ENCODE assay signal across 8 mouse cellular contexts in the genomic region with DNA sequence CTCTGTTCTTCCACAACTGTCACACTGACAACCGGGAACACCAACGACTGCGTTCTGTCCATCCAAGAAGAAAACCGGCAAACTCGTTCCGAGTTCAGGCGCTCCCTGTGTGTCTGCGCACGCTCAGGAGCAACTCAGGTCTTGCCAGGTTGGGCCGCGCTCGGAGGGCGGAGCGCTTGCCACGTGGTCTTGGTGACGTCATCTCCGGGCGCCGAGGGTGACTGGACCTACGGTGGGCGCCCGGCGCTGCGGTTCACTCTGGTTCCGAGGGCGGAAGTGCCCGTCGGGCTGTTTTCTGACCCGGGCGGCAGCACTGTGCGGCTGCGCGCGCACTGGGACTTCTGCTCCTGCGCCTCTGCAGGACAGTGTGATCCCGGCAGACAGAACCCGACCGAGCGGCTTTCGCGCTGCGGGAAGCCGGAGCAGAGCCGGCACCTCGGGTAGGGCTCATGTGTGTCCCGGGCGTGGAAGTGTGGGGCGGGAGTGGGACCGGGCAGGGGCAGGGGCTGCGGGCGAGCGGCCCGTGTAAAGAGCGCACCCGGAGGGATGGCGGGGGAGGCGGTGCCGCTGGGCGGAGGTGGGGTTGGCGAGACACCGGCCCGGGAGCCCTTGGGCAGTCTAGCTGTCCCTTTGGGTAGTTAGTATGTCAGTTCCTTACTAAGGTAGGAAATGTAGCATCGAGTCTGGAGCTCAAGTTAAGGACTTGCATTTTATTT. TPM values are rescaled to one million over a fixed set of nuclear protein-coding genes. Genes with fewer than 3 reads are reported as not detected.
DNase-seq lines count a peak whose midpoint lies in the region; ATAC-seq and TF ChIP-seq lines count a peak whose summit lies in the region.

A gene (plus strand): TSS at position 214 of the 716 bp plus-strand sequence.

- WGBS in forebrain, embryonic 15.5 days, result under 1% methylated on average over 63 of the region's 63 CpGs
- WGBS in lung, adult 2 months, result under 1% methylated on average over 63 of the region's 63 CpGs

- peaks cover 0 to 10% of the 10 kb centered on the region in 2 experiments; a peak in 1 of 4 replicates for H3K4me1 ChIP-seq in ES-E14 (ENCODE audit: control insufficient read depth in 2 of 2, insufficient read depth in 2 of 2, low read length in 2 of 2, poor library complexity in 1 of 2)
- peaks cover 23% of the 10 kb centered on the region for H3K4me1 ChIP-seq in forebrain, embryonic 15.5 days
- H3K4me1 ChIP-seq in lung, adult 2 months (ENCODE audit: control insufficient read depth, insufficient read depth, low read length), result peaks cover 12% of the 10 kb centered on the region

- peak within 1 kb of the TSS; percentile 90 to 100 for H3K4me3 ChIP-seq in ES-E14 (ENCODE audit: insufficient read depth in 1 of 2, low read depth in 1 of 2, low read length in 2 of 2, poor library complexity in 1 of 2, severe bottlenecking in 1 of 2)
- peak within 1 kb of the TSS; percentile 94 for H3K4me3 ChIP-seq in forebrain, embryonic 15.5 days
- H3K4me3 ChIP-seq in lung, adult 2 months (replicated peaks; ENCODE audit: extremely low read depth, low read depth, low read length), result peak within 1 kb of the TSS; percentile 93

- H3K27me3 ChIP-seq in forebrain, embryonic 15.5 days, result no peaks in the 10 kb centered on the region

- ATAC-seq in forebrain, embryonic 15.5 days (replicated peaks), result peak; percentile 99
- peak; percentile 96 for ATAC-seq in neutrophil, adult 5-6 weeks (ENCODE audit: extremely low read depth, insufficient number of reproducible peaks, low FRiP score, poor library complexity, severe bottlenecking)

- in situ Hi-C loops in ES-E14 (cut with MboI; ENCODE audit: low sequenced_read_pairs in 2 of 2, unreplicated experiment in 2 of 2), result no loop called here

- peak within 1 kb of the TSS; percentile 66 for H3K4me2 ChIP-seq in forebrain, embryonic 15.5 days (replicated peaks)

- no peak for TF ChIP-seq CTCF in lung, adult 2 months (IDR thresholded peaks at IDR 0.05; ENCODE audit: insufficient read depth, low read length)

- intact Hi-C loops in heart, postnatal 25 days (cut with DNase I), result loop anchor here (10.0 kb wide), 1 partner anchor 264 kb away; no protein-coding TSS in a partner anchor

- H3K27ac ChIP-seq in ES-E14 (ENCODE audit: insufficient read depth, low read depth, low read length, poor library complexity, severe bottlenecking), result peak within 1 kb of the TSS; percentile 94
- H3K27ac ChIP-seq in forebrain, embryonic 15.5 days (replicated peaks), result peak within 1 kb of the TSS; percentile 88

- no peaks in the 10 kb centered on the region for H3K36me3 ChIP-seq in ES-E14 (ENCODE audit: control insufficient read depth, insufficient read depth, low read length, poor library complexity, severe bottlenecking)
- H3K36me3 ChIP-seq in forebrain, embryonic 15.5 days, result no peaks in the 10 kb centered on the region

- peak; percentile 81; the same call in 1 of the 2 replicates for TF ChIP-seq POLR2A in lung, adult 2 months (IDR thresholded peaks at IDR 0.05; ENCODE audit: borderline replicate concordance, extremely low read depth, low read depth, low read length)

- H3K9me3 ChIP-seq in ES-E14 (ENCODE audit: control insufficient read depth, insufficient read depth, low read depth, low read length), result no peaks in the 10 kb centered on the region
- no peaks in the 10 kb centered on the region for H3K9me3 ChIP-seq in forebrain, embryonic 15.5 days

- peak; percentile 97 for DNase-seq in ES-E14 (ENCODE audit: low read depth, low spot score)
- peak; percentile 98 for DNase-seq in cerebellum, adult 11-12 months
- peak; percentile 98 for DNase-seq in heart, postnatal 25 days (ENCODE audit: low spot score)
- DNase-seq in layer of hippocampus, adult 18-20 months (ENCODE audit: low spot score in 2 of 2), result peak; percentile 97 to 98
- DNase-seq in lung, adult 2 months, result peak; percentile 98
- DNase-seq in thymus, adult 18-20 months, result peak; percentile 92 to 93

- peak within 1 kb of the TSS; percentile 99 for H3K9ac ChIP-seq in ES-E14 (ENCODE audit: insufficient read depth, low read depth, low read length, poor library complexity, severe bottlenecking)
- peak within 1 kb of the TSS; percentile 88 for H3K9ac ChIP-seq in forebrain, embryonic 15.5 days (replicated peaks)

TF ChIP-seq in ES-E14, 5 proteins besides CTCF, POLR2A, EP300 and RAD21:
- TF ChIP-seq MAFK (IDR thresholded peaks at IDR 0.05; ENCODE audit: insufficient read depth, low read depth, low read length), result 0 out of 2 replicates have a peak, but pooled peaks have one; percentile 12
- peak; percentile 84 for TF ChIP-seq HCFC1 (IDR thresholded peaks at IDR 0.05; ENCODE audit: borderline replicate concordance, insufficient read depth, low read length)
- TF ChIP-seq CHD2 (IDR thresholded peaks at IDR 0.05; ENCODE audit: low read depth, low read length), result no peak
- no peak for TF ChIP-seq ZC3H11A (IDR thresholded peaks at IDR 0.05; ENCODE audit: borderline replicate concordance, low read depth, low read length)

RNA-seq across cellular contexts. Expression of the gene that starts here (rescaled TPM):
- total RNA-seq in ES-E14 (2012; rRNA removed), result 16.0 and 22.5 TPM in 2 replicates
- polyA plus RNA-seq in forebrain, embryonic 15.5 days (2015; fragmentation: Nextera tagmentation; extraction: Ambion mirVana), result 48.0 and 49.0 TPM in 2 replicates
- total RNA-seq in heart, postnatal 25 days (2021), result 10 to 100 TPM; 14.9 to 15.4 TPM
- 10 to 100 TPM; 21.3 to 22.4 TPM for total RNA-seq in layer of hippocampus, adult 18-20 months (2021)
- polyA plus RNA-seq in lung, adult 2 months (2012; rRNA removed), result 6.5 and 8.5 TPM in 2 replicates
- 32.4 and 32.7 TPM in 2 replicates for total RNA-seq in neutrophil, adult 5-6 weeks (2017)

Comparison
In these comparisons a context has a peak if more than half of its experiments do, and no peak if none do; other contexts are left out.
1. Peak in every context shown above with its lines: DNase-seq, ATAC-seq, H3K4me3 ChIP-seq and H3K27ac ChIP-seq.